Comparison of ENCODE assay signal across 12 mouse cellular contexts in the genomic region with DNA sequence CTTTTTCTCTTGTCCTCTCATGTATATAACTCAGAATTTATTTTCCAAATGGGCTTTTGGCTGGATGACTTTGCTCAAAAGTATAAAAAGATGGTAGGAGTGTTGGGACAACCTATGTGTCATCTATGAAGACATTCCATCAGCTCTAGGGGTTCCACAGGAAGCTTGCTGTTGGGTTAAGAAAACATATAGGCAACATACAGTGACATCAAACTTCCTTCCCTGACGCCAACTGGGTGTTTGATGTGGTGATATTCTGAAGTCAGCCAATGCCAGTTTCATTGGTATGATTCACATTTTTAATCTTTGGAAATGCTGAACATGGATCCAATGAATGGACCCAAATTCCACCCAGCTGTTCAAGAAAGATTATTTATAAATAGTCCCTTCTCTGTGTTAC.
"Had no signal": no experiment of that assay in that cellular context is flagged by ENCODE, and none has a peak within 500 bp of the region (broad histone marks: within the 10 kb centered on the region; RNA-seq: fewer than 3 reads in every experiment).

No protein-coding gene starts in this region.

- H3K27me3 ChIP-seq: limb, embryonic 13.5 days; neural tube, embryonic 15.5 days; stomach, embryonic 15.5 days had no signal

- DNase-seq: left cerebral cortex, postnatal 4 days; lung, adult 18-20 months; midbrain, embryonic 14.5 days; right cerebral cortex, adult 18-20 months; thymus, adult 2 months; thymus, postnatal 4 days had no signal

- H3K4me3 ChIP-seq: layer of hippocampus, adult 2 months; limb, embryonic 13.5 days; neural tube, embryonic 15.5 days; stomach, embryonic 15.5 days had no signal

- H3K27ac ChIP-seq: kidney, postnatal 0 days; layer of hippocampus, adult 2 months; limb, embryonic 13.5 days; liver, embryonic 14.5 days; stomach, embryonic 15.5 days had no signal

- H3K36me3 ChIP-seq: limb, embryonic 13.5 days; neural tube, embryonic 15.5 days; stomach, embryonic 15.5 days had no signal

- H3K9me3 ChIP-seq: limb, embryonic 13.5 days; neural tube, embryonic 15.5 days; stomach, embryonic 15.5 days had no signal

- H3K4me1 ChIP-seq: stomach, embryonic 15.5 days had no signal

- H3K9ac ChIP-seq: limb, embryonic 13.5 days; liver, embryonic 14.5 days; neural tube, embryonic 15.5 days; stomach, embryonic 15.5 days had no signal

- H3K4me2 ChIP-seq: limb, embryonic 13.5 days; neural tube, embryonic 15.5 days; stomach, embryonic 15.5 days had no signal
